Mouse (Mus musculus) CH12.LX (cell line): Measurements from ENCODE around the gene Spag6. TPM values are rescaled to one million over a fixed set of nuclear protein-coding genes. Genes with fewer than 3 reads are reported as not detected.

Experiments
- DNase-seq: peaks from one replicate; pipeline ENCODE4 v3.0.0-alpha.2; 2013; ENCODE audit errors: extremely low read depth
- H3K27ac ChIP-seq: 2 replicates; pipeline ENCODE4 v1.5.1; 2012; ENCODE audit warnings: low read depth, mild to moderate bottlenecking, control low read depth, moderate library complexity; ENCODE audit not compliant: insufficient read depth
- H3K27me3 ChIP-seq: replicated peaks from 2 replicates; pipeline ENCODE3; 2012; ENCODE audit warnings: inconsistent platforms
- H3K36me3 ChIP-seq, 2 experiments: replicated peaks in 1 of 2; 2 replicates each; pipeline versions ENCODE3 to v1.6.1; 2012; ENCODE audit warnings: inconsistent platforms in 1 of 2, low read length in 1 of 2, mild to moderate bottlenecking in 1 of 2, mixed read lengths in 1 of 2, moderate library complexity in 1 of 2; ENCODE audit not compliant: control insufficient read depth in 1 of 2, insufficient read depth in 1 of 2
- H3K4me1 ChIP-seq, 2 experiments: 2 replicates each; pipeline ENCODE4 v1.6.1; 2012; ENCODE audit warnings: inconsistent platforms in 1 of 2, moderate library complexity in 1 of 2; ENCODE audit not compliant: insufficient read depth in 2 of 2, control insufficient read depth in 1 of 2
- H3K4me2 ChIP-seq: 2 replicates; pipeline ENCODE4 v1.6.1; 2012; ENCODE audit warnings: low read depth, mild to moderate bottlenecking, control low read depth; ENCODE audit not compliant: poor library complexity, insufficient read depth, severe bottlenecking
- H3K4me3 ChIP-seq, 3 experiments: fragments of 150-350 bp in 1 of 3; sonication (generic) in 1 of 3; replicated peaks in 1 of 3; 2 replicates each; pipeline versions ENCODE3 to v1.5.1; 2011 to 2012; ENCODE audit warnings: low read depth in 2 of 3, low read length in 2 of 3, mild to moderate bottlenecking in 2 of 3, moderate library complexity in 2 of 3, control low read depth in 1 of 3, improper control_type of control experiment in 1 of 3, inconsistent platforms in 1 of 3, mixed read lengths in 1 of 3; ENCODE audit not compliant: poor library complexity in 1 of 3
- H3K79me2 ChIP-seq: replicated peaks from 2 replicates; pipeline ENCODE4 v1.6.1; 2012; ENCODE audit warnings: mild to moderate bottlenecking, moderate library complexity; ENCODE audit not compliant: control insufficient read depth, poor library complexity, insufficient read depth, severe bottlenecking; ENCODE audit errors: extremely low read depth
- H3K9ac ChIP-seq: 2 replicates; pipeline ENCODE4 v1.6.1; 2012; ENCODE audit warnings: low read depth, mild to moderate bottlenecking, control low read depth, moderate library complexity; ENCODE audit not compliant: insufficient read depth
- H3K9me3 ChIP-seq: replicated peaks from 2 replicates; pipeline ENCODE3; 2012; ENCODE audit warnings: low read length, inconsistent platforms, mixed read lengths
- BHLHE40 ChIP-seq: IDR thresholded peaks from 2 replicates; pipeline ENCODE4 v1.6.1; 2011; ENCODE audit warnings: mild to moderate bottlenecking, low read depth, low read length, improper control_type of control experiment
- CHD1 ChIP-seq: IDR thresholded peaks from 2 replicates; pipeline ENCODE4 v1.6.1; 2012; ENCODE audit warnings: low read depth, low read length, improper control_type of control experiment, inconsistent platforms
- CTCF ChIP-seq, 2 experiments: IDR thresholded peaks in 1 of 2; conservative IDR thresholded peaks in 1 of 2; 2 replicates each; pipeline ENCODE4 v1.5.1; 2011 to 2012; ENCODE audit warnings: low read depth in 2 of 2, low read length in 2 of 2, improper control_type of control experiment in 1 of 2, inconsistent platforms in 1 of 2, mild to moderate bottlenecking in 1 of 2, moderate library complexity in 1 of 2
- E2F4 ChIP-seq: IDR thresholded peaks from 2 replicates; pipeline ENCODE4 v1.6.1; 2011; ENCODE audit warnings: low read depth, low read length, improper control_type of control experiment; ENCODE audit not compliant: insufficient replicate concordance
- ETS1 ChIP-seq: conservative IDR thresholded peaks from 2 replicates; pipeline ENCODE4 v1.6.1; 2012; ENCODE audit warnings: low read depth, mild to moderate bottlenecking, inconsistent platforms, low read length, improper control_type of control experiment, moderate library complexity
- GABPA ChIP-seq: IDR thresholded peaks from 2 replicates; pipeline ENCODE4 v1.6.1; 2012; ENCODE audit warnings: low read depth, low read length, improper control_type of control experiment, inconsistent platforms; ENCODE audit not compliant: insufficient replicate concordance
- HCFC1 ChIP-seq: IDR thresholded peaks from 2 replicates; pipeline ENCODE4 v1.6.1; 2012; ENCODE audit warnings: low read depth, mild to moderate bottlenecking, inconsistent platforms, low read length, improper control_type of control experiment
- IRF4 ChIP-seq: IDR thresholded peaks from 2 replicates; pipeline ENCODE4 v1.6.1; 2014; ENCODE audit warnings: low read depth, mild to moderate bottlenecking, inconsistent platforms, low read length, improper control_type of control experiment
- JUN ChIP-seq: IDR thresholded peaks from 2 replicates; pipeline ENCODE4 v1.6.1; 2011; ENCODE audit warnings: low read depth, mild to moderate bottlenecking, low read length, improper control_type of control experiment, moderate library complexity; ENCODE audit not compliant: insufficient read depth
- KAT2A ChIP-seq: IDR thresholded peaks from 2 replicates; pipeline ENCODE4 v1.6.1; 2012; ENCODE audit warnings: low read length, improper control_type of control experiment, inconsistent platforms; ENCODE audit not compliant: insufficient replicate concordance
- MAFK ChIP-seq: IDR thresholded peaks from 2 replicates; pipeline ENCODE4 v1.6.1; 2011; ENCODE audit warnings: low read length, improper control_type of control experiment; ENCODE audit not compliant: insufficient replicate concordance
- MAZ ChIP-seq: IDR thresholded peaks from 2 replicates; pipeline ENCODE4 v1.6.1; 2012; ENCODE audit warnings: low read depth, mild to moderate bottlenecking, inconsistent platforms, low read length, improper control_type of control experiment, moderate library complexity
- MEF2A ChIP-seq: IDR thresholded peaks from 2 replicates; pipeline ENCODE4 v1.6.1; 2014; ENCODE audit warnings: low read depth, mild to moderate bottlenecking, inconsistent platforms, low read length, improper control_type of control experiment, borderline replicate concordance
- MXI1 ChIP-seq: IDR thresholded peaks from 2 replicates; pipeline ENCODE4 v1.6.1; 2011; ENCODE audit warnings: mild to moderate bottlenecking, low read depth, low read length, improper control_type of control experiment
- MYC ChIP-seq: IDR thresholded peaks from 2 replicates; pipeline ENCODE4 v1.6.1; 2011; ENCODE audit warnings: low read depth, mild to moderate bottlenecking, improper control_type of control experiment, low read length
- NELFE ChIP-seq: IDR thresholded peaks from 2 replicates; pipeline ENCODE4 v1.6.1; 2011; ENCODE audit warnings: low read depth, low read length, improper control_type of control experiment
- PAX5 ChIP-seq: IDR thresholded peaks from 2 replicates; pipeline ENCODE4 v1.6.1; 2012; ENCODE audit warnings: low read length, inconsistent platforms, mixed read lengths
- POLR2A ChIP-seq: IDR thresholded peaks from 2 replicates; pipeline ENCODE4 v1.6.1; 2011; ENCODE audit warnings: low read depth, mild to moderate bottlenecking, improper control_type of control experiment, low read length
- POLR2AphosphoS2 ChIP-seq: IDR thresholded peaks from 2 replicates; pipeline ENCODE4 v1.6.1; 2011; ENCODE audit warnings: low read depth, low read length, improper control_type of control experiment
- RAD21 ChIP-seq: IDR thresholded peaks from 2 replicates; pipeline ENCODE4 v1.6.1; 2011; ENCODE audit warnings: low read depth, mild to moderate bottlenecking, low read length, improper control_type of control experiment, moderate library complexity
- RCOR1 ChIP-seq: conservative IDR thresholded peaks from 2 replicates; pipeline ENCODE4 v1.6.1; 2012; ENCODE audit warnings: low read depth, mild to moderate bottlenecking, inconsistent platforms, low read length, improper control_type of control experiment
- SIN3A ChIP-seq: IDR thresholded peaks from 2 replicates; pipeline ENCODE4 v1.6.1; 2012; ENCODE audit warnings: low read length, improper control_type of control experiment, inconsistent platforms
- SMC3 ChIP-seq: IDR thresholded peaks from 2 replicates; pipeline ENCODE4 v1.6.1; 2011; ENCODE audit warnings: low read depth, low read length, improper control_type of control experiment
- TBP ChIP-seq: conservative IDR thresholded peaks from 2 replicates; pipeline ENCODE4 v1.6.1; 2011; ENCODE audit warnings: low read depth, low read length, improper control_type of control experiment
- TCF12 ChIP-seq: IDR thresholded peaks from 2 replicates; pipeline ENCODE4 v1.6.1; 2014; ENCODE audit warnings: low read depth, mild to moderate bottlenecking, inconsistent platforms, low read length, improper control_type of control experiment
- USF2 ChIP-seq: conservative IDR thresholded peaks from 2 replicates; pipeline ENCODE4 v1.6.1; 2011; ENCODE audit warnings: low read depth, low read length, improper control_type of control experiment
- ZC3H11A ChIP-seq: IDR thresholded peaks from 2 replicates; pipeline ENCODE4 v1.6.1; 2012; ENCODE audit warnings: low read depth, mild to moderate bottlenecking, inconsistent platforms, low read length, improper control_type of control experiment
- ZKSCAN1 ChIP-seq: IDR thresholded peaks from 2 replicates; pipeline ENCODE4 v1.6.1; 2012; ENCODE audit warnings: low read depth, inconsistent platforms, low read length, improper control_type of control experiment, borderline replicate concordance
- ZMIZ1 ChIP-seq: IDR thresholded peaks from 2 replicates; pipeline ENCODE4 v1.6.1; 2012; ENCODE audit warnings: low read depth, mild to moderate bottlenecking, inconsistent platforms, low read length, improper control_type of control experiment
- ZNF384 ChIP-seq: IDR thresholded peaks from 2 replicates; pipeline ENCODE4 v1.6.1; 2012; ENCODE audit warnings: low read depth, low read length, improper control_type of control experiment, inconsistent platforms
- dilution Hi-C: fragments of 300-500 bp; cut with MboI; formaldehyde crosslinking; loops from 2 replicates; pipeline ENCODE4 v1.14.3; 2020; ENCODE audit warnings: low sequenced_read_pairs; ENCODE audit not compliant: extremely low pct_unique_long_range_greater_than_20kb, extremely low pct_ligation_motif_present
- in situ Hi-C: fragments of 300-500 bp; cut with MboI; formaldehyde crosslinking; loops from 3 replicates; pipeline ENCODE4 v1.14.3; 2019; ENCODE audit warnings: low sequenced_read_pairs, low pct_ligation_motif_present, low pct_unique_long_range_greater_than_20kb, mixed read lengths
- polyA plus RNA-seq: library from polyadenylated mRNA; unstranded; fragments of >175 nt; gene quantifications from 2 replicates; pipeline ENCODE4 v1.2.1, GENCODE M21; 2012; ENCODE audit warnings: low read depth; ENCODE audit not compliant: insufficient read length
- total RNA-seq, 2 experiments: library from RNA; depleted of rRNA; stranded (reverse); fragments of 300-350 nt in 1 of 2; fragments of >200 nt in 1 of 2; gene quantifications; 2 replicates each; pipeline ENCODE4 v1.2.3; 2012 to 2014

The Spag6 gene
- total and polyA plus RNA-seq, 3 experiments, result 0.34 TPM; not detected in 2

- peaks cover 0 to 13% of the 10 kb centered on the region in 2 experiments; a peak in 2 of 4 replicates for H3K4me1 ChIP-seq
- H3K4me2 ChIP-seq, result no peak overlapping the region
- H3K4me3 ChIP-seq, result no peak overlapping the region
- no peak overlapping the region for H3K27ac ChIP-seq
- dilution Hi-C loops, result no loop called here
- in situ Hi-C loops, result no loop called here
- H3K9ac ChIP-seq, result no peak overlapping the region
- peaks cover 6% of the 10 kb centered on the region for H3K79me2 ChIP-seq
- TF ChIP-seq POLR2A (no peak), MEF2A (no peak), CTCF (conservative IDR thresholded peaks at IDR 0.05 in 1 of 2, IDR thresholded peaks at IDR 0.05 in 1 of 2; ENCODE audit: low read depth in 2 of 2, low read length in 2 of 2) (no peak), TCF12 (no peak), E2F4 (no peak), SMC3 (no peak), POLR2AphosphoS2 (no peak), ZC3H11A (no peak), RCOR1 (no peak), TBP (no peak)
- peaks cover 0 to 5% of the 10 kb centered on the region in 2 experiments for H3K36me3 ChIP-seq
- DNase-seq, result no peak
- no peaks in the 10 kb centered on the region for H3K9me3 ChIP-seq
- H3K27me3 ChIP-seq, result peaks cover 7% of the 10 kb centered on the region
Observed at GRCm38 (mm10) chr2:18671041-18671440, 22.8 kb upstream of the Spag6 start.

- Histone ChIP-seq H3K27me3 (peaks cover 7% of the 10 kb centered on the region), H3K4me3 (peak within 1 kb of the TSS; percentile 80 to 84 (median 82)), H3K4me2 (peak within 1 kb of the TSS; percentile 99), H3K36me3 (peaks cover 0 to 5% of the 10 kb centered on the region in 2 experiments), H3K27ac (peak within 1 kb of the TSS; percentile 76), H3K79me2 (peaks cover 6% of the 10 kb centered on the region), H3K9ac (peak within 1 kb of the TSS; percentile 77), H3K4me1 (peaks cover 0 to 14% of the 10 kb centered on the region in 2 experiments; a peak in 2 of 4 replicates), H3K9me3 (no peaks in the 10 kb centered on the region)
- peak; percentile 76 for DNase-seq
- dilution Hi-C loops (no loop called here), in situ Hi-C loops (no loop called here)
- TF ChIP-seq NELFE (peak; percentile 86), ZKSCAN1 (no peak), MAZ (no peak), SIN3A (0 out of 2 replicates have a peak, but pooled peaks have one; percentile 46), TBP (0 out of 2 replicates have a peak, but pooled peaks have one; percentile 52), RCOR1 (no peak), ETS1 (no peak), IRF4 (no peak), CHD1 (no peak), RAD21 (no peak), E2F4 (no peak), SMC3 (no peak), PAX5 (no peak), MAFK (no peak), HCFC1 (peak; percentile 43; the same call in 1 of the 2 replicates), POLR2AphosphoS2 (0 out of 2 replicates have a peak, but pooled peaks have one; percentile 55), MEF2A (no peak), TCF12 (peak; percentile 71), MYC (peak; percentile 51; the same call in 1 of the 2 replicates), ZNF384 (no peak), MXI1 (peak; percentile 58; the same call in 1 of the 2 replicates), ZC3H11A (no peak), KAT2A (no peak), GABPA (no peak), BHLHE40 (peak; percentile 89), JUN (no peak), POLR2A (peak; percentile 87), USF2 (peak; percentile 78), ZMIZ1 (0 out of 2 replicates have a peak, but pooled peaks have one; percentile 59)
Observed at GRCm38 (mm10) chr2:18672133-18672765, 21.6 kb upstream of the Spag6 start, which contains the start of gene Commd3. Commd3 (plus strand) TSS chr2:18672384.
